Mouse (Mus musculus): ENCODE data around the gene Eif3d. TPM values are rescaled to one million over a fixed set of nuclear protein-coding genes. Genes with fewer than 3 reads are reported as not detected.

The Eif3d gene
- total RNA-seq, 1 experiment, result 419 TPM

- Histone ChIP-seq H3K27ac (ENCODE audit: insufficient read depth, low read depth, low read length, poor library complexity, severe bottlenecking) (no peak overlapping the region), H3K9me3 (ENCODE audit: control insufficient read depth, insufficient read depth, low read depth, low read length) (no peaks in the 10 kb centered on the region), H3K36me3 (ENCODE audit: control insufficient read depth, insufficient read depth, low read length, poor library complexity, severe bottlenecking) (peaks cover 65% of the 10 kb centered on the region), H3K4me3 (ENCODE audit: insufficient read depth in 1 of 2, low read depth in 1 of 2, low read length in 2 of 2, poor library complexity in 1 of 2, severe bottlenecking in 1 of 2) (no peak overlapping the region), H3K9ac (ENCODE audit: insufficient read depth, low read depth, low read length, poor library complexity, severe bottlenecking) (no peak overlapping the region), H3K4me1 (ENCODE audit: control insufficient read depth in 2 of 2, insufficient read depth in 2 of 2, low read length in 2 of 2, poor library complexity in 1 of 2) (peaks cover 0 to 2% of the 10 kb centered on the region in 2 experiments; a peak in 1 of 4 replicates)
- TF ChIP-seq HCFC1 (IDR thresholded peaks at IDR 0.05; ENCODE audit: borderline replicate concordance, insufficient read depth, low read length), result no peak
- TF ChIP-seq ZC3H11A (IDR thresholded peaks at IDR 0.05; ENCODE audit: borderline replicate concordance, low read depth, low read length), result no peak
- no peak for TF ChIP-seq CHD2 (IDR thresholded peaks at IDR 0.05; ENCODE audit: low read depth, low read length)
- no peak for TF ChIP-seq ZNF384 (IDR thresholded peaks at IDR 0.05; ENCODE audit: low read depth, low read length)
- no peak for TF ChIP-seq MAFK (IDR thresholded peaks at IDR 0.05; ENCODE audit: insufficient read depth, low read depth, low read length)
- in situ Hi-C loops (cut with MboI; ENCODE audit: low sequenced_read_pairs in 2 of 2, unreplicated experiment in 2 of 2), result loop anchor here (5.0 to 10.0 kb wide), 2 partner anchors 142 to 145 kb away; no protein-coding TSS in a partner anchor
- DNase-seq (ENCODE audit: low read depth, low spot score), result no peak
These were observed 51.2 kb downstream of the Eif3d start for GRCm38 (mm10) chr15:77919441-77919840.

- H3K4me3 ChIP-seq (ENCODE audit: insufficient read depth in 1 of 2, low read depth in 1 of 2, low read length in 2 of 2, poor library complexity in 1 of 2, severe bottlenecking in 1 of 2), result no peak overlapping the region
- DNase-seq (ENCODE audit: low read depth, low spot score), result peak; percentile 90
- TF ChIP-seq ZC3H11A (IDR thresholded peaks at IDR 0.05; ENCODE audit: borderline replicate concordance, low read depth, low read length) (peak; percentile 95), MAFK (IDR thresholded peaks at IDR 0.05; ENCODE audit: insufficient read depth, low read depth, low read length) (no peak), CHD2 (IDR thresholded peaks at IDR 0.05; ENCODE audit: low read depth, low read length) (no peak), ZNF384 (IDR thresholded peaks at IDR 0.05; ENCODE audit: low read depth, low read length) (peak; percentile 76), HCFC1 (IDR thresholded peaks at IDR 0.05; ENCODE audit: borderline replicate concordance, insufficient read depth, low read length) (no peak)
- in situ Hi-C loops (cut with MboI; ENCODE audit: low sequenced_read_pairs in 2 of 2, unreplicated experiment in 2 of 2), result loop anchor here (5.0 to 10.0 kb wide), 2 partner anchors 140 to 142 kb away; no protein-coding TSS in a partner anchor
- H3K9ac ChIP-seq (ENCODE audit: insufficient read depth, low read depth, low read length, poor library complexity, severe bottlenecking), result no peak overlapping the region
- H3K4me1 ChIP-seq (ENCODE audit: control insufficient read depth in 2 of 2, insufficient read depth in 2 of 2, low read length in 2 of 2, poor library complexity in 1 of 2), result peaks cover 3 to 15% of the 10 kb centered on the region in 2 experiments
- no peak overlapping the region for H3K27ac ChIP-seq (ENCODE audit: insufficient read depth, low read depth, low read length, poor library complexity, severe bottlenecking)
- no peaks in the 10 kb centered on the region for H3K9me3 ChIP-seq (ENCODE audit: control insufficient read depth, insufficient read depth, low read depth, low read length)
- H3K36me3 ChIP-seq (ENCODE audit: control insufficient read depth, insufficient read depth, low read length, poor library complexity, severe bottlenecking), result peaks cover 52% of the 10 kb centered on the region
These were observed 53.6 kb downstream of the Eif3d start for GRCm38 (mm10) chr15:77916851-77917544.

GRCm38 (mm10) chr15:77915287-77915686 lies 55.3 kb downstream of the Eif3d start:
- Histone ChIP-seq H3K9me3 (ENCODE audit: control insufficient read depth, insufficient read depth, low read depth, low read length) (no peaks in the 10 kb centered on the region), H3K4me1 (ENCODE audit: control insufficient read depth in 2 of 2, insufficient read depth in 2 of 2, low read length in 2 of 2, poor library complexity in 1 of 2) (peaks cover 12 to 26% of the 10 kb centered on the region in 2 experiments), H3K4me3 (ENCODE audit: insufficient read depth in 1 of 2, low read depth in 1 of 2, low read length in 2 of 2, poor library complexity in 1 of 2, severe bottlenecking in 1 of 2) (no peak overlapping the region), H3K27ac (ENCODE audit: insufficient read depth, low read depth, low read length, poor library complexity, severe bottlenecking) (no peak overlapping the region), H3K9ac (ENCODE audit: insufficient read depth, low read depth, low read length, poor library complexity, severe bottlenecking) (no peak overlapping the region), H3K36me3 (ENCODE audit: control insufficient read depth, insufficient read depth, low read length, poor library complexity, severe bottlenecking) (peaks cover 40% of the 10 kb centered on the region)
- no peak for DNase-seq (ENCODE audit: low read depth, low spot score)
- no peak for TF ChIP-seq MAFK (IDR thresholded peaks at IDR 0.05; ENCODE audit: insufficient read depth, low read depth, low read length)
- TF ChIP-seq HCFC1 (IDR thresholded peaks at IDR 0.05; ENCODE audit: borderline replicate concordance, insufficient read depth, low read length), result no peak
- TF ChIP-seq ZC3H11A (IDR thresholded peaks at IDR 0.05; ENCODE audit: borderline replicate concordance, low read depth, low read length), result no peak
- TF ChIP-seq CHD2 (IDR thresholded peaks at IDR 0.05; ENCODE audit: low read depth, low read length), result no peak
- no peak for TF ChIP-seq ZNF384 (IDR thresholded peaks at IDR 0.05; ENCODE audit: low read depth, low read length)
- in situ Hi-C loops (cut with MboI; ENCODE audit: low sequenced_read_pairs in 2 of 2, unreplicated experiment in 2 of 2), result loop anchor here (5.0 to 10.0 kb wide), 2 partner anchors 138 to 140 kb away; no protein-coding TSS in a partner anchor

- peaks cover 12 to 30% of the 10 kb centered on the region in 2 experiments for H3K4me1 ChIP-seq (ENCODE audit: control insufficient read depth in 2 of 2, insufficient read depth in 2 of 2, low read length in 2 of 2, poor library complexity in 1 of 2)
- H3K9ac ChIP-seq (ENCODE audit: insufficient read depth, low read depth, low read length, poor library complexity, severe bottlenecking), result no peak overlapping the region
- in situ Hi-C loops (cut with MboI; ENCODE audit: low sequenced_read_pairs in 2 of 2, unreplicated experiment in 2 of 2), result loop anchor here in 1 of 2 experiments (10.0 kb wide), 1 partner anchor 140 kb away; no protein-coding TSS in a partner anchor
- H3K9me3 ChIP-seq (ENCODE audit: control insufficient read depth, insufficient read depth, low read depth, low read length), result no peaks in the 10 kb centered on the region
- DNase-seq (ENCODE audit: low read depth, low spot score), result no peak
- H3K27ac ChIP-seq (ENCODE audit: insufficient read depth, low read depth, low read length, poor library complexity, severe bottlenecking), result no peak overlapping the region
- peaks cover 36% of the 10 kb centered on the region for H3K36me3 ChIP-seq (ENCODE audit: control insufficient read depth, insufficient read depth, low read length, poor library complexity, severe bottlenecking)
- TF ChIP-seq ZNF384 (IDR thresholded peaks at IDR 0.05; ENCODE audit: low read depth, low read length) (no peak), HCFC1 (IDR thresholded peaks at IDR 0.05; ENCODE audit: borderline replicate concordance, insufficient read depth, low read length) (no peak), CHD2 (IDR thresholded peaks at IDR 0.05; ENCODE audit: low read depth, low read length) (no peak), MAFK (IDR thresholded peaks at IDR 0.05; ENCODE audit: insufficient read depth, low read depth, low read length) (no peak), ZC3H11A (IDR thresholded peaks at IDR 0.05; ENCODE audit: borderline replicate concordance, low read depth, low read length) (no peak)
- H3K4me3 ChIP-seq (ENCODE audit: insufficient read depth in 1 of 2, low read depth in 1 of 2, low read length in 2 of 2, poor library complexity in 1 of 2, severe bottlenecking in 1 of 2), result no peak overlapping the region
These were observed 56.1 kb downstream of the Eif3d start for GRCm38 (mm10) chr15:77914507-77914906.

Measured in ES-E14 (cell line).